Mouse (Mus musculus) limb, embryonic 15.5 days (tissue): ENCODE data around the gene Bcl2l12. TPM values are rescaled to one million over a fixed set of nuclear protein-coding genes. Genes with fewer than 3 reads are reported as not detected.

ENCODE experiments used
- ATAC-seq: fragments of 200-750 bp; cut with Nextera tagmentation; 2 replicates; pipeline ENCODE4 v1.8.0; 2017; ENCODE audit warnings: low read depth, moderate TSS enrichment; ENCODE audit not compliant: insufficient number of reproducible peaks, low FRiP score, low TSS enrichment
- H3K27ac ChIP-seq: fragments of 300-500 bp; sonication (generic); 2 replicates; pipeline ENCODE4 v1.5.1; 2015; ENCODE audit warnings: moderate library complexity, mild to moderate bottlenecking, inconsistent platforms
- H3K27me3 ChIP-seq: fragments of 300-500 bp; sonication (generic); 2 replicates; pipeline ENCODE4 v1.6.1; 2015; ENCODE audit warnings: inconsistent platforms
- H3K36me3 ChIP-seq: fragments of 300-500 bp; sonication (generic); 2 replicates; pipeline ENCODE4 v1.6.1; 2015; ENCODE audit warnings: inconsistent platforms
- H3K4me1 ChIP-seq: fragments of 300-500 bp; sonication (generic); 2 replicates; pipeline ENCODE4 v1.6.1; 2015; ENCODE audit warnings: inconsistent platforms
- H3K4me2 ChIP-seq: fragments of 300-500 bp; sonication (generic); 2 replicates; pipeline ENCODE4 v1.6.1; 2015; ENCODE audit warnings: mild to moderate bottlenecking, inconsistent platforms
- H3K4me3 ChIP-seq: fragments of 300-500 bp; sonication (generic); 2 replicates; pipeline ENCODE4 v1.5.1; 2015; ENCODE audit warnings: mild to moderate bottlenecking, inconsistent platforms
- H3K9ac ChIP-seq: fragments of 300-500 bp; sonication (generic); 2 replicates; pipeline ENCODE4 v1.6.1; 2015; ENCODE audit warnings: inconsistent platforms
- H3K9me3 ChIP-seq: fragments of 300-500 bp; sonication (generic); 2 replicates; pipeline ENCODE4 v1.6.1; 2016; ENCODE audit warnings: inconsistent platforms
- WGBS: fragments of 180-500 bp; shearing (Covaris S2); methylation state at CpG from one replicate; pipeline ENCODE4 v1.1.7; 2015; 5-methylcytosine and 5-hydroxymethylcytosine counted together
- polyA plus RNA-seq: library from polyadenylated mRNA; unstranded; fragments of >200 nt; fragmentation: Nextera tagmentation; extraction: Ambion mirVana; gene quantifications from 2 replicates; pipeline ENCODE4 v1.2.1, GENCODE M21; 2015

Gene Bcl2l12
- polyA plus RNA-seq, 1 experiment from 2014 or later, result 59.4 TPM

GRCm38 (mm10) chr7:44983944-44984832, 14.3 kb downstream of the Bcl2l12 start:
- Histone ChIP-seq H3K9me3 (no peaks in the 10 kb centered on the region), H3K27ac (peak overlapping the region; percentile 50), H3K4me2 (peak overlapping the region; percentile 66; the same call in 1 of the 2 replicates), H3K27me3 (no peaks in the 10 kb centered on the region), H3K4me3 (peak overlapping the region; percentile 63), H3K36me3 (peaks cover 43% of the 10 kb centered on the region), H3K9ac (no peak overlapping the region), H3K4me1 (peaks cover 34% of the 10 kb centered on the region)
- no peak for ATAC-seq
- WGBS, result 74% methylated on average over 7 of the region's 7 CpGs

GRCm38 (mm10) chr7:44983085-44983484, 15.4 kb downstream of the Bcl2l12 start:
- no peak for ATAC-seq
- peaks cover 52% of the 10 kb centered on the region for H3K36me3 ChIP-seq
- H3K27me3 ChIP-seq, result no peaks in the 10 kb centered on the region
- WGBS, result 40% methylated on average over 6 of the region's 6 CpGs
- no peak overlapping the region for H3K4me3 ChIP-seq
- H3K9me3 ChIP-seq, result no peaks in the 10 kb centered on the region
- H3K9ac ChIP-seq, result no peak overlapping the region
- H3K4me2 ChIP-seq, result no peak overlapping the region
- peak overlapping the region; percentile 50; the same call in 1 of the 2 replicates for H3K27ac ChIP-seq
- peaks cover 28% of the 10 kb centered on the region for H3K4me1 ChIP-seq

GRCm38 (mm10) chr7:44981539-44981938, 17.0 kb downstream of the Bcl2l12 start:
- Histone ChIP-seq H3K9me3 (no peaks in the 10 kb centered on the region), H3K4me2 (no peak overlapping the region), H3K4me3 (no peak overlapping the region), H3K36me3 (peaks cover 67% of the 10 kb centered on the region), H3K4me1 (peaks cover 24% of the 10 kb centered on the region), H3K27ac (no peak overlapping the region), H3K9ac (no peak overlapping the region), H3K27me3 (no peaks in the 10 kb centered on the region)
- 96% methylated on average over 8 of the region's 8 CpGs for WGBS
- no peak for ATAC-seq

GRCm38 (mm10) chr7:44978300-44978699, 20.2 kb downstream of the Bcl2l12 start:
- no peak overlapping the region for H3K4me3 ChIP-seq
- H3K4me2 ChIP-seq, result no peak overlapping the region
- H3K4me1 ChIP-seq, result peaks cover 13% of the 10 kb centered on the region
- peaks cover 76% of the 10 kb centered on the region for H3K36me3 ChIP-seq
- no peaks in the 10 kb centered on the region for H3K27me3 ChIP-seq
- H3K9me3 ChIP-seq, result no peaks in the 10 kb centered on the region
- 87% methylated on average over 3 of the region's 3 CpGs for WGBS
- ATAC-seq, result no peak
- no peak overlapping the region for H3K9ac ChIP-seq
- H3K27ac ChIP-seq, result no peak overlapping the region

GRCm38 (mm10) chr7:44975117-44975419, 23.4 kb downstream of the Bcl2l12 start:
- Histone ChIP-seq H3K9ac (no peak overlapping the region), H3K27ac (peak overlapping the region; percentile 90)
- ATAC-seq, result no peak

GRCm38 (mm10) chr7:44974383-44975116, 24.0 kb downstream of the Bcl2l12 start, which contains the start of gene Cpt1c:
Gene Cpt1c, minus strand, starts transcription at chr7:44974851.
- no peaks in the 10 kb centered on the region for H3K27me3 ChIP-seq
- H3K36me3 ChIP-seq, result peaks cover 42% of the 10 kb centered on the region
- peak within 1 kb of the TSS; percentile 48 for H3K9ac ChIP-seq
- 2% methylated on average over 22 of the region's 22 CpGs for WGBS
- peak within 1 kb of the TSS; percentile 90 for H3K27ac ChIP-seq
- H3K4me3 ChIP-seq, result peak within 1 kb of the TSS; percentile 56
- H3K9me3 ChIP-seq, result no peaks in the 10 kb centered on the region
- no peak for ATAC-seq
- peaks cover 38% of the 10 kb centered on the region for H3K4me1 ChIP-seq
- H3K4me2 ChIP-seq, result peak within 1 kb of the TSS; percentile 78

More at GRCm38 (mm10) chr7:44975117-44975419, 23.4 kb downstream of the Bcl2l12 start:
- no peaks in the 10 kb centered on the region for H3K27me3 ChIP-seq
- H3K4me3 ChIP-seq, result peak overlapping the region; percentile 56; the same call in 1 of the 2 replicates
- H3K9me3 ChIP-seq, result no peaks in the 10 kb centered on the region
- peaks cover 34% of the 10 kb centered on the region for H3K4me1 ChIP-seq
- peak overlapping the region; percentile 78 for H3K4me2 ChIP-seq
- peaks cover 48% of the 10 kb centered on the region for H3K36me3 ChIP-seq
- WGBS, result 22% methylated on average over 6 of the region's 6 CpGs

- WGBS, result 36% methylated on average over 14 of the region's 14 CpGs
- ATAC-seq, result no peak
Observed at GRCm38 (mm10) chr7:44973415-44974130, 24.9 kb downstream of the Bcl2l12 start.

GRCm38 (mm10) chr7:44971142-44971541, 27.4 kb downstream of the Bcl2l12 start:
- H3K36me3 ChIP-seq, result peaks cover 22% of the 10 kb centered on the region

More at GRCm38 (mm10) chr7:44973415-44974130, 24.9 kb downstream of the Bcl2l12 start:
- peak overlapping the region; percentile 35; the same call in 1 of the 2 replicates for H3K9ac ChIP-seq
- peaks cover 38% of the 10 kb centered on the region for H3K4me1 ChIP-seq
- H3K36me3 ChIP-seq, result peaks cover 33% of the 10 kb centered on the region
- peak overlapping the region; percentile 56 for H3K4me3 ChIP-seq
- H3K4me2 ChIP-seq, result peak overlapping the region; percentile 78
- H3K27me3 ChIP-seq, result no peaks in the 10 kb centered on the region
- H3K9me3 ChIP-seq, result no peaks in the 10 kb centered on the region
- H3K27ac ChIP-seq, result peak overlapping the region; percentile 90

GRCm38 (mm10) chr7:44970231-44970691, 28.3 kb downstream of the Bcl2l12 start:
- Histone ChIP-seq H3K27ac (peak overlapping the region; percentile 93), H3K9me3 (no peaks in the 10 kb centered on the region), H3K36me3 (peaks cover 22% of the 10 kb centered on the region), H3K4me3 (peak overlapping the region; percentile 61), H3K4me2 (peak overlapping the region; percentile 79), H3K4me1 (peaks cover 38% of the 10 kb centered on the region), H3K9ac (peak overlapping the region; percentile 44), H3K27me3 (no peaks in the 10 kb centered on the region)
- WGBS, result under 1% methylated on average over 36 of the region's 36 CpGs
- peak; percentile 96 for ATAC-seq

More at GRCm38 (mm10) chr7:44971142-44971541, 27.4 kb downstream of the Bcl2l12 start:
- no peak overlapping the region for H3K9ac ChIP-seq
- 0 out of 2 replicates have a peak overlapping the region, but pooled peaks have one; percentile 27 for H3K27ac ChIP-seq
- H3K4me2 ChIP-seq, result peak overlapping the region; percentile 79
- WGBS, result 64% methylated on average over 7 of the region's 7 CpGs
- no peak for ATAC-seq
- H3K4me3 ChIP-seq, result peak overlapping the region; percentile 61
- H3K27me3 ChIP-seq, result no peaks in the 10 kb centered on the region
- H3K9me3 ChIP-seq, result no peaks in the 10 kb centered on the region
- H3K4me1 ChIP-seq, result peaks cover 38% of the 10 kb centered on the region

- 74% methylated on average over 15 of the region's 15 CpGs for WGBS
- Histone ChIP-seq H3K9ac (no peak overlapping the region), H3K27me3 (no peaks in the 10 kb centered on the region), H3K4me1 (peaks cover 17% of the 10 kb centered on the region), H3K4me2 (no peak overlapping the region), H3K36me3 (peaks cover 48% of the 10 kb centered on the region), H3K9me3 (no peaks in the 10 kb centered on the region), H3K4me3 (no peak overlapping the region), H3K27ac (no peak overlapping the region)
- ATAC-seq, result no peak
Observed at GRCm38 (mm10) chr7:44966638-44967037, 31.9 kb downstream of the Bcl2l12 start.

- 75% methylated on average over 7 of the region's 7 CpGs for WGBS
- Histone ChIP-seq H3K4me1 (peaks cover 11% of the 10 kb centered on the region), H3K36me3 (peaks cover 55% of the 10 kb centered on the region), H3K4me2 (no peak overlapping the region), H3K9ac (no peak overlapping the region), H3K9me3 (no peaks in the 10 kb centered on the region), H3K27ac (no peak overlapping the region), H3K4me3 (no peak overlapping the region), H3K27me3 (no peaks in the 10 kb centered on the region)
- ATAC-seq, result no peak
Observed at GRCm38 (mm10) chr7:44965975-44966374, 32.5 kb downstream of the Bcl2l12 start.
